Mouse (Mus musculus): ENCODE data around the gene Ank3.

The Ank3 gene

GRCm38 (mm10) chr10:69576264-69576663, 177.7 kb downstream of the Ank3 start:
- DNase-seq, result no peak

GRCm38 (mm10) chr10:69577061-69577728, 178.6 kb downstream of the Ank3 start:
- no peak for DNase-seq

GRCm38 (mm10) chr10:69577729-69578061, 179.1 kb downstream of the Ank3 start:
- no peak for DNase-seq

GRCm38 (mm10) chr10:69579585-69579984, 181.0 kb downstream of the Ank3 start:
- DNase-seq, result no peak

GRCm38 (mm10) chr10:69581525-69581924, 183.0 kb downstream of the Ank3 start:
- DNase-seq, result no peak

GRCm38 (mm10) chr10:69583874-69584481, 185.4 kb downstream of the Ank3 start:
- DNase-seq, result no peak

- no peak for DNase-seq
Observed at GRCm38 (mm10) chr10:69584566-69584965, 186.0 kb downstream of the Ank3 start.

- DNase-seq, result no peak
Observed at GRCm38 (mm10) chr10:69585271-69585670, 186.7 kb downstream of the Ank3 start.

GRCm38 (mm10) chr10:69594186-69595131, 195.9 kb downstream of the Ank3 start:
- peak; percentile 82 for DNase-seq

GRCm38 (mm10) chr10:69595487-69595886, 196.9 kb downstream of the Ank3 start:
- no peak for DNase-seq

- no peak for DNase-seq
Observed at GRCm38 (mm10) chr10:69601471-69601870, 202.9 kb downstream of the Ank3 start.

GRCm38 (mm10) chr10:69602711-69603110, 204.1 kb downstream of the Ank3 start:
- DNase-seq, result no peak

GRCm38 (mm10) chr10:69604609-69605008, 206.0 kb downstream of the Ank3 start:
- DNase-seq, result no peak

- no peak for DNase-seq
Observed at GRCm38 (mm10) chr10:69605211-69605610, 206.6 kb downstream of the Ank3 start.

GRCm38 (mm10) chr10:69607611-69608119, 209.1 kb downstream of the Ank3 start:
- no peak for DNase-seq

GRCm38 (mm10) chr10:69611314-69611713, 212.7 kb downstream of the Ank3 start:
- no peak for DNase-seq

- no peak for DNase-seq
Observed at GRCm38 (mm10) chr10:69611839-69612340, 213.3 kb downstream of the Ank3 start.

- no peak for DNase-seq
Observed at GRCm38 (mm10) chr10:69616953-69617352, 218.4 kb downstream of the Ank3 start.

- DNase-seq, result no peak
Observed at GRCm38 (mm10) chr10:69617537-69618112, 219.1 kb downstream of the Ank3 start.

GRCm38 (mm10) chr10:69620692-69621382, 222.3 kb downstream of the Ank3 start:
- no peak for DNase-seq

- no peak for DNase-seq
Observed at GRCm38 (mm10) chr10:69627767-69628166, 229.2 kb downstream of the Ank3 start.

GRCm38 (mm10) chr10:69628743-69629142, 230.2 kb downstream of the Ank3 start:
- DNase-seq, result no peak
